Mouse (Mus musculus) left cerebral cortex, postnatal 4 days (tissue): Measurements from ENCODE around the gene Slc25a48. TPM values are rescaled to one million over a fixed set of nuclear protein-coding genes. Genes with fewer than 3 reads are reported as not detected.

Experiments
- DNase-seq: peaks from one replicate; pipeline ENCODE4 v3.0.0-alpha.2; 2022
- intact Hi-C: fragments of 180-260 bp; cut with DNase I; formaldehyde crosslinking; loops from one replicate; pipeline ENCODE4 v1.15.1; 2025
- total RNA-seq, 2 experiments: library from RNA; stranded (reverse); gene quantifications; 2 replicates each; pipeline ENCODE4 v1.2.3; 2021

Gene Slc25a48
- total RNA-seq, 2 experiments from 2014 or later = not detected

DNA sequence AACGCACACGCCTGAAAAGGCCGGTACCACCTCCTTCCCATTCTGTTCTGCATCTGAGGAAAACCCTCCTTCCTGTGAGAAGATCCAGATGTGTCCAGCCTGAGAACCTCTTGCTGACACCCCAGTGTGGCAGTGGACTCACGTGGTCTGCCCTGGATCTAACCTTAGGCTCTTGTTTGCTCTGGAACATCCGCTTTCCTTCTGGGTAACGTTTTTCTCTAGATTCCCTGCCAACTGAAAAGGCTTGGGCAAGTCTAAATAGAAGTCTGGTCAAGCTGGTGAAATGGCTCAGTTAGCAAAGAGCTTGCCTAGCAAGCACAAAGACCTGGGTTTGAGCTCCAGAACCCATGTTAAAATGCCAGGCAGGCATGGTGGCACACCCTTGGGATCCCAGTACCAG is 6.8 kb downstream of the Slc25a48 start:
- DNase-seq = no peak
- intact Hi-C loops = no loop called here

DNA sequence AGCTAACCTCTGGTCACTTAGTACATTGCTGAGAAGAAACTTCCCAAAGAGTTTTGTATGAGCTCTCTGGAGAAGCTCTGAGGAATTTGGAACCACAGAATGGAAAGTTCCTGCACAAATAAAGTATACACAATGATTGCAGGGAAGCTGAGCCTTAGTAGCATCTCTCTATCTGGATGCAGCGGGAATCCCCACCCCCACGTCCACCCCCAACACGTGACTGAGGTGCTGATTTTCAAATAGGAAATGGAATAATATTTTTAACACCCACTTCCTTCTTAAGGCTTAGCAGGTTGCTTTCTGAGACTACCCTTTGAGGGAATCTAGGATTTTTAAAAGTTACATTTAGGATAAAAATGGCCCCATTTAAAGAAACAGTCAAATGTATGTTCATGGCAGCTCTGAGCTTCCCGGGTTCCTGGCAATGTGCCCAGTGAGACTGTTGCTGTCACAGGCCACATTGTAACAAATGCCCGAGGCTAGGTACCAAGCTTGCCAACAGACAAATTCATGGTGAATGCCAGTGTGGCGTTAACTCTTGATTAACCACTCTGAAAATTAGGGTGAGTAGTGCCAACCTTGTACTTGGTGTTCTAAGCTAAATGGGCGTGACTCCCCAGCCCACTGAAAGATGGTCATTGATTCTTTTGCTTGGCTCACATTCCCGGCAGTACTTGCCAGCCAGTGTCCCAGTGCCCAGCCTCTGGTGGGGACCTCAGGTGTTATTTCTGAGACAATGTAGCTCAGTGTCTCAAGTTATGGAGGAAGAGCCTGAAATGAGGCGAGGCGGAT is 11.3 kb downstream of the Slc25a48 start:
- DNase-seq = peak; percentile 93
- intact Hi-C loops = no loop called here

DNA sequence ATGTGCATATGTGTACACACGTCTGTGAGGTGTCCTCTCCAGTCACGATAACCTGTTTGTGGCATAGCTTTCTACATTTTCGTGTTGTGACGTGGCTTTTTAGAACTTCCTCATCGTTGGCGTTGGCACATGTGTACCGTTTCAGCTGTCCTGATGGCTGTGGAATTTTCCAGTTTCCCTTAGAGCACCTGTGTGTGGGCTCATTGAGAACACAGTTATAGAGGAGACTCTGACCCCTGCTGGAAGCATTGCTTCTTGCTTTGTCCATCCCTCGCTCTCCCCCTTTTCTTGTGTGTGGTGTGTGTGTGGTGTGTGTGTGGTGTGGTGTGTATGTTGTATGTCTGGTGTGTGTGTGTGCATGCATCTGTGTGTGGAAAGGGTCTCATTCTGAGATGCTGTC is 11.9 kb downstream of the Slc25a48 start:
- intact Hi-C loops = no loop called here
- DNase-seq = no peak

GRCm38 (mm10) chr13:56458001-56458400 is 19.8 kb downstream of the Slc25a48 start:
- intact Hi-C loops = no loop called here
- DNase-seq = no peak

DNA sequence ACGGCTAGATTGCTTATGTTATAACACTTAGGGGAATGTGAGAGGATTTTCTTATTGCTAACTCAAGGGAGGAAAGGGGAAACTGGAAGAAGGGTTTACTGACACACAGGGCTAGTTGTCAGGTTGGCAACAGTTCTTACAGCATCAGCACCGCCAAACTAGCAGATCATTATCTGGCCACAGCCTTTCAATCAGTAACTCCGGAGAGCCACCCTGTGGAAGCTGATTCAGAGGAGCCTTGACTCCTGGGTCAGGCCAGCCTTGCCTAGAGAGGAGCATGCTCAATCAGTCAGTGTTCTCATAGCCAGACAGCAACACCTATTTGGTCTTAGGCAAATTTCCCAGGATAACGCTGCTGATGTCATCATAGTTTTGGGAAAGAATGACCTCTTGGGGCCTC is 23.3 kb downstream of the Slc25a48 start:
- DNase-seq = no peak
- intact Hi-C loops = no loop called here

- intact Hi-C loops = no loop called here
- no peak for DNase-seq
Measured at GRCm38 (mm10) chr13:56462791-56463190, 24.6 kb downstream of the Slc25a48 start.

DNA sequence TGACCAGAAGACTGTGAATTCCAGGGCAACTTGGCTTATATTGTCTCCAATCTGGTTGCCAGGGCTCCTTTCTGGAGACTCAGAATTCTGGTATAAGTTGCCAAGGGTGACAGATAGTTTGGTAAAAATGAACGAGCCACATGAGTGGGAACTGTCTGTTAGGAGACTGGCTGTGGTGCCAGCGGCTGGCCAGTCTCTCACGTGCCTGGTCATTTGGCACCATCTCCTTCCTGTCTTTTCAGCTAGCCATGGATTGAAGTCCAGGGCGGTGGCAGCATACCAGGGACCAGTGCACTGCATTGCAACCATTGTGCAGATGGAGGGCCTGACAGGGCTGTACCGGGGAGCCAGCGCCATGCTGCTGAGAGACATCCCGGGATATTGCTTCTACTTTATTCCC is 25.1 kb downstream of the Slc25a48 start:
- peak; percentile 57 for DNase-seq
- intact Hi-C loops = no loop called here

DNA sequence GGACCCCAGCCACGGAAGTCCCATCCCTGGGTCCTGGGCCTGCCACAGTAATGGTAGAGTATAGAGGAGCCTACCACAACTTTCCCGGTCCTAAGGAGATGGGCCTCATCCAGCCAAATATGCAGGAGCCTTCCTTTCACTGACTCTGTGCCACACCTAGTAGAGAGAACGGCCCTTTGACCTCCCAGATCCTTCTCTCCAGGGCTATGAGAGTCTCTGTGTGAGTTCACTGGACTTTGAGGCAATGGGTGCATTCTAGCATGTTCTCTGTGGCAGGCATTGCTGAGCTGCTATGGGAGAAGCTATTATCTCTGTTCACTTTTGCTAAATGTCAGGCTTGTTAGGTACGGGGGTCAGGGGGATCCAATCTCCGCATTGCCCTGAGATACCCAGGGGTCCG is 25.6 kb downstream of the Slc25a48 start:
- intact Hi-C loops = no loop called here
- no peak for DNase-seq

- intact Hi-C loops = no loop called here
- no peak for DNase-seq
Measured at GRCm38 (mm10) chr13:56467786-56468185, 29.6 kb downstream of the Slc25a48 start.

- no peak for DNase-seq
- intact Hi-C loops = no loop called here
Measured at GRCm38 (mm10) chr13:56468536-56468935, 30.4 kb downstream of the Slc25a48 start.

- intact Hi-C loops = loop anchor here (10.0 kb wide), 2 partner anchors 254 to 334 kb away; no protein-coding TSS in a partner anchor
- DNase-seq = no peak
Measured at GRCm38 (mm10) chr13:56471211-56471610, 33.1 kb downstream of the Slc25a48 start.

DNA sequence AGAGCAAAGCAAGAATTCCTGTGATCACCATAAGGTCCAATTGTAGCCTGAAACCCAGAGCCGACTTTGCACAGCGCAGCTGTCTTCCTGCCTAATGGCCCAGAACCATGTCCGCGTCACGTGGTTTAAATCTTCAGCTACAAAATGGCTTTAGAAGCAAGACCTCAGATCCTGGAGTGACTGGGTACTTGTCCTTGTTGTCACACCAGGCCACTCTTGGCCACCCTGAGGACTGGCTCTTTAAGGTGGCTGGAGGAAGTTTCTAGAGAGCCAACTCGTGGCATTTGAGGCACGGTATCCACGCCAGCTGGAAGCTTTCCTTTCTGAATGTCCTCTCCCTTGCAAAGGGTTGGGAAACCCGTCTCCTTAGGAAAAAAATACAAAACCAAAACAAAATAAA is 33.8 kb downstream of the Slc25a48 start:
- intact Hi-C loops = loop anchor here (10.0 kb wide), 2 partner anchors 253 to 333 kb away; no protein-coding TSS in a partner anchor
- no peak for DNase-seq

GRCm38 (mm10) chr13:56472661-56473060 is 34.5 kb downstream of the Slc25a48 start:
- DNase-seq = no peak
- intact Hi-C loops = loop anchor here (10.0 kb wide), 2 partner anchors 252 to 332 kb away; no protein-coding TSS in a partner anchor

DNA sequence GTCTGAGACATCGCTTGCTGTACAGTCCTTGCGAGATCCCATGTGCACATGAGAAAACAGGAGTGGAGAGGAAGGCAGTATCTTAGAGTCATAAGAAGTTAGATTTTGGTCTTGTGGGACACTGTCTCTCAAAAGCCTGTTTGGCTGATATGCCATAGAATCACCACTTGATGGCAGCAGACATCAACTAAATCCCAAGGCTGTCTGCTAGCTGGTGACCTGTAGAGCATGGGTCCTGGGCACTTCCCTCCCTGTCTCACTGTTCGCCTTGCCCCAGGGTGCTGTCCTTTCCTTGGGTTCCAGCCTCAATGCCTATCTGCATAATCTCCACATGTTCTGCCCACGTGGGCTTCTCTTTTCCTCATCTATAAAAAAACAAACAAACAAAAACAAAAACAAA is 37.2 kb downstream of the Slc25a48 start:
- intact Hi-C loops = loop anchor here (5.0 to 10.0 kb wide), 4 partner anchors 77 to 792 kb away; no protein-coding TSS in a partner anchor
- peak; percentile 38 for DNase-seq

GRCm38 (mm10) chr13:56476790-56477189 is 38.6 kb downstream of the Slc25a48 start:
- DNase-seq = no peak
- intact Hi-C loops = loop anchor here (5.0 to 10.0 kb wide), 4 partner anchors 76 to 791 kb away; no protein-coding TSS in a partner anchor

- intact Hi-C loops = loop anchor here (5.0 to 10.0 kb wide), 4 partner anchors 75 to 790 kb away; no protein-coding TSS in a partner anchor
- peak; percentile 22 for DNase-seq
Measured at GRCm38 (mm10) chr13:56477271-56477670, 39.1 kb downstream of the Slc25a48 start.

GRCm38 (mm10) chr13:56478027-56478426 is 39.9 kb downstream of the Slc25a48 start:
- no peak for DNase-seq
- intact Hi-C loops = loop anchor here (5.0 to 10.0 kb wide), 4 partner anchors 74 to 789 kb away; no protein-coding TSS in a partner anchor

- DNase-seq = no peak
- intact Hi-C loops = no loop called here
Measured at GRCm38 (mm10) chr13:56482146-56482545, 44.0 kb downstream of the Slc25a48 start, which contains the start of gene Il9. Il9 (minus strand) TSS chr13:56482246.

- intact Hi-C loops = no loop called here
- no peak for DNase-seq
Measured at GRCm38 (mm10) chr13:56488012-56488411, 49.9 kb downstream of the Slc25a48 start.

DNA sequence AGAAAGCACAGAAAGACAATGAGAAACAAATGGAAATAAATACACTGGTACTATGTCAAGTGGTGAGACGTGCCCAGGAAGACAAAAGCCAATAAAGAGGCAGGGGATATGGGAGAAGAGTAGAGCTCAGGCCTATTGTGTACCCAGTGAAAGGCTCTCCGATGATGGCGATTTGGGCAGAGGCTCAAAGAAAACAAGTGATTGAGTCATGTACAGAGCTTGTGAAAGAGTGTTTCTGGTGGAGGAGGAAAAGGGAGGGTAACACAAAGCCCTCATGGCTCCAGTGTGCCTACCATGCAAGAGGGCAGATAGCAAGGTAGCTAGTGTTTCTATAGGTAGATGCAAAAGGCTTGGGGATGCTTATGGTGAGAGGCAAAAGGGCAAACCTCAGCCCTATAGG is 56.3 kb downstream of the Slc25a48 start:
- no peak for DNase-seq
- intact Hi-C loops = no loop called here

DNA sequence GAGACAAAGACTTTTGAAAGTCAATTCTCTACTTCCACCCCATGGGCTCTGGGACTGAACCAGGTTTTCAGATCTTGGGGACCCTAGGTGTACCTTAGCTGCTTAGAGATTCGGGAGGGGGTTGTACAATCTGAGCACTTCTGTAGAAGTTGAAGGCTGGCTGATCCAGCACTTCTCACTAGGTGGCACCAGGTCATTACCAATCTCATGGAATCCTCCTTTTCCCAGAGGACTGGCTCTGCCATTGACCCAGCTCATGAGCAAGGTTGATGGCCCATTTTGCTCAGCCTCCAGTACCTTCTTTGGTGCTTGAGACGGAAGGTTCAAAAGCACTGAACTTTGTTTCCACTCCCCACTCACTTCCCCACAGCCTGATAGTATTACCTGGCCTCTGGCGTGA is 62.0 kb downstream of the Slc25a48 start:
- DNase-seq = no peak
- intact Hi-C loops = no loop called here

DNA sequence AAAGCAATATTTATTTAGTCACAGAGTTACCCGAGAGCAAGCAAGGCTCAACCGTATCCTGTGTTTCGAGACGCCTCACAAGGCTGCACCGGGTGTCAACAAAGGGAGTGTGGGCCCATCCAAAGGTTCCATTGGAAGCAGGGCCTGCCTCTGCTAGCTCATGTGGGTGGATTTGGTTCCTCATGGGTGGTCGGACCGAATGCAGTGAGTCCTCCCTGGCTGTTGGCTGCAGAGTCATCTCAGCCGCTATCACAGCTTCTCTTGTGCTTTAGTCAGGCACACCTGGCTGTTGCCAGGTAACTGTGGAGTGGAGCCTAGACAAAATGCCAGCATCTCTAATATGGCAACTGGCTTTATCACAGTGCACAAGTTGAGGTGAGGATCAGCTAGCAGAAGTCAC is 62.5 kb downstream of the Slc25a48 start:
- intact Hi-C loops = no loop called here
- no peak for DNase-seq
